Mouse (Mus musculus) A20 (cell line): ENCODE results near the gene Cldn15.

Source experiments
- DNase-seq: peaks from one replicate; pipeline ENCODE4 v3.0.0-alpha.2; 2011; ENCODE audit warnings: low read depth, low spot score

Gene Cldn15

GRCm38 (mm10) chr5:136949551-136950336, 16.7 kb upstream of the Cldn15 start:
- DNase-seq: peak; percentile 75

- DNase-seq: no peak
Measured at GRCm38 (mm10) chr5:136950521-136950920, 15.9 kb upstream of the Cldn15 start.

GRCm38 (mm10) chr5:136952153-136952552, 14.3 kb upstream of the Cldn15 start:
- DNase-seq: no peak

- peak; percentile 95 for DNase-seq
Measured at GRCm38 (mm10) chr5:136953015-136953414, 13.4 kb upstream of the Cldn15 start, which contains the start of gene Fis1. Gene Fis1 (plus strand): TSS chr5:136953275.

GRCm38 (mm10) chr5:136953440-136953951, 12.9 kb upstream of the Cldn15 start:
- no peak for DNase-seq

- no peak for DNase-seq
Measured at GRCm38 (mm10) chr5:136955622-136956021, 10.8 kb upstream of the Cldn15 start.

GRCm38 (mm10) chr5:136957250-136957649, 9.2 kb upstream of the Cldn15 start:
- no peak for DNase-seq

GRCm38 (mm10) chr5:136958991-136959605, 7.3 kb upstream of the Cldn15 start:
- DNase-seq: no peak

- DNase-seq: no peak
Measured at GRCm38 (mm10) chr5:136960053-136960452, 6.4 kb upstream of the Cldn15 start.

GRCm38 (mm10) chr5:136961334-136961982, 5.0 kb upstream of the Cldn15 start:
- no peak for DNase-seq

- peak; percentile 96 for DNase-seq
Measured at GRCm38 (mm10) chr5:136961983-136962461, 4.4 kb upstream of the Cldn15 start.

GRCm38 (mm10) chr5:136962501-136962900, 3.9 kb upstream of the Cldn15 start:
- DNase-seq: peak; percentile 86

- no peak for DNase-seq
Measured at GRCm38 (mm10) chr5:136962966-136963540, 3.4 kb upstream of the Cldn15 start.

GRCm38 (mm10) chr5:136965210-136965609, 1.2 kb upstream of the Cldn15 start:
- no peak for DNase-seq

- DNase-seq: no peak
Measured at GRCm38 (mm10) chr5:136965686-136966085, 730 bp upstream of the Cldn15 start.

- no peak for DNase-seq
Measured at GRCm38 (mm10) chr5:136966861-136967455, 542 bp downstream of the Cldn15 start.

- DNase-seq: no peak
Measured at GRCm38 (mm10) chr5:136967592-136967991, 1.2 kb downstream of the Cldn15 start.

GRCm38 (mm10) chr5:136970703-136971102, 4.3 kb downstream of the Cldn15 start:
- peak; percentile 71 for DNase-seq

GRCm38 (mm10) chr5:136973670-136974069, 7.3 kb downstream of the Cldn15 start:
- DNase-seq: no peak

- no peak for DNase-seq
Measured at GRCm38 (mm10) chr5:136977769-136978168, 11.4 kb downstream of the Cldn15 start.

GRCm38 (mm10) chr5:136979762-136980161, 13.3 kb downstream of the Cldn15 start:
- DNase-seq: no peak
